Mouse (Mus musculus) intestine, postnatal 0 days (tissue): ENCODE measurements around the gene Fam213a. TPM values are rescaled to one million over a fixed set of nuclear protein-coding genes. Genes with fewer than 3 reads are reported as not detected.

Experiments
- ATAC-seq: fragments of 200-750 bp; cut with Nextera tagmentation; 2 replicates; pipeline ENCODE4 v1.8.0; 2017; ENCODE audit warnings: mild to moderate bottlenecking, moderate TSS enrichment, moderate library complexity
- H3K27ac ChIP-seq: fragments of 300-500 bp; sonication (generic); 2 replicates; pipeline ENCODE4 v1.5.1; 2014; ENCODE audit warnings: mild to moderate bottlenecking, low read depth, low read length, moderate library complexity
- H3K27me3 ChIP-seq: fragments of 300-500 bp; sonication (generic); replicated peaks from 2 replicates; pipeline ENCODE4 v1.6.1; 2014; ENCODE audit warnings: low read length, mixed read lengths; ENCODE audit not compliant: control insufficient read depth, insufficient read depth
- H3K36me3 ChIP-seq: fragments of 300-500 bp; sonication (generic); 2 replicates; pipeline ENCODE4 v1.6.1; 2014; ENCODE audit warnings: mild to moderate bottlenecking, moderate library complexity; ENCODE audit not compliant: control insufficient read depth, insufficient read depth
- H3K4me1 ChIP-seq: fragments of 300-500 bp; sonication (generic); replicated peaks from 2 replicates; pipeline ENCODE4 v1.6.1; 2014; ENCODE audit warnings: antibody characterized with exemption, low read length, mixed read lengths; ENCODE audit not compliant: control insufficient read depth, insufficient read depth
- H3K4me2 ChIP-seq: fragments of 300-500 bp; sonication (generic); replicated peaks from 2 replicates; pipeline ENCODE4 v1.6.1; 2014; ENCODE audit warnings: low read depth, mild to moderate bottlenecking, moderate library complexity
- H3K4me3 ChIP-seq: fragments of 300-500 bp; sonication (generic); 2 replicates; pipeline ENCODE4 v1.5.1; 2014; ENCODE audit warnings: low read depth, low read length
- H3K9ac ChIP-seq: fragments of 300-500 bp; sonication (generic); 2 replicates; pipeline ENCODE4 v1.6.1; 2014; ENCODE audit warnings: mild to moderate bottlenecking, low read depth, low read length
- H3K9me3 ChIP-seq: fragments of 300-500 bp; sonication (generic); 2 replicates; pipeline ENCODE4 v1.6.1; 2016; ENCODE audit warnings: mixed run types; ENCODE audit not compliant: control insufficient read depth
- CTCF ChIP-seq: sonication (generic); IDR thresholded peaks from 2 replicates; pipeline ENCODE4 v1.5.1; 2016; ENCODE audit warnings: low read depth, mild to moderate bottlenecking, control low read depth, antibody characterized with exemption, moderate library complexity
- WGBS: fragments of 180-500 bp; shearing (Covaris S2); extraction: QIAGEN DNeasy Blood & Tissue Kit; methylation state at CpG from one replicate; pipeline ENCODE4 v1.1.7; 2014; 5-methylcytosine and 5-hydroxymethylcytosine counted together
- polyA plus RNA-seq: library from polyadenylated mRNA; unstranded; fragments of >200 nt; fragmentation: Nextera tagmentation; extraction: Ambion mirVana; gene quantifications from 2 replicates; pipeline ENCODE4 v1.2.1, GENCODE M21; 2015

The Fam213a gene
- polyA plus RNA-seq, 1 experiment from 2014 or later = 86.9 TPM

DNA sequence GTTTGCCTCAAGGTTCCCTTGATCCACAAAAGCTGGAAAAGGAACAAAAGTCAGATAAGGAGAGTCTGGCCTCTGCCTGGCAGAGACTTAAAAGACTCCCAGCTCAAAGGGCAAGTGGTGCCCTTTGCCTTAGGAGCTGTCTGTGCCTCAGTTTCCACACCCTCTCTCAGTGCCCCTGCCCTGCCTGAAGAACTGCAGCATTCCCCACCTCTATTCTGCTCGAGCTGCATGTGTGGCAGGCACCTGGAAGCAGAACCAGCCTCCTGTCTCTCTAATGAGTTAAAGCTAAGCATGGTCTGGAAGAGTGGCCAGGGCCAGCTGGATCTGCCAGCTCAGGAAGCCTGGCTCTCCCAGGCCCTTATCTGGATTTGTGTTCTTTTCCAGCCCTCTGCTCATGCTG is 33.9 kb downstream of the Fam213a start:
- no peaks in the 10 kb centered on the region for H3K9me3 ChIP-seq
- no peak for TF ChIP-seq CTCF
- H3K9ac ChIP-seq = no peak overlapping the region
- no peak overlapping the region for H3K4me3 ChIP-seq
- ATAC-seq = no peak
- H3K27ac ChIP-seq = no peak overlapping the region
- H3K27me3 ChIP-seq = no peaks in the 10 kb centered on the region
- H3K36me3 ChIP-seq = no peaks in the 10 kb centered on the region
- no peak overlapping the region for H3K4me2 ChIP-seq
- H3K4me1 ChIP-seq = no peaks in the 10 kb centered on the region
- WGBS = 50% methylated on average over 1 of the region's 1 CpGs

DNA sequence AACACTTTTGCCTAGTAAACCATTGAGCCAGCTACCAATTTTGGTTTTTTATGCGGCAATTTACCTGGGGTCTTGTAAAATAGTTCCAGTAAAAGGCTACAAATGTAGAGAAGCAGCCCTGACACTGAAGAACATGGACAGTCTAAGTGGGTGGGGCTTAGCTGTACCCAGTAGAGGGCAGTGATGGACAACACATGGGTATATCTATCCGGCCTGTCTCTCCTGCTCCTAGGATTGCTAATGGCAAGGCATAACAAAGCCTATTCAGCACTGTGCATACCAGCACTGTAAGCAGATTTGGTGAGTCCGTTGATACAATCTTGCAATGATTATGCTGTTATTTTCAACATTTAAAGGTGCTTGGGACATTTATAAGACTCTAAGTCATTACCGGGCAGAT is 34.6 kb downstream of the Fam213a start:
- WGBS = 43% methylated on average over 4 of the region's 4 CpGs
- H3K9me3 ChIP-seq = no peaks in the 10 kb centered on the region
- peak; percentile 90 for TF ChIP-seq CTCF

GRCm38 (mm10) chr14:40975127-40975721 is 38.4 kb downstream of the Fam213a start:
- H3K4me2 ChIP-seq = no peak overlapping the region
- no peak overlapping the region for H3K27ac ChIP-seq
- no peaks in the 10 kb centered on the region for H3K27me3 ChIP-seq
- TF ChIP-seq CTCF = peak; percentile 92
- no peak overlapping the region for H3K4me3 ChIP-seq
- H3K36me3 ChIP-seq = no peaks in the 10 kb centered on the region
- WGBS = 76% methylated on average over 6 of the region's 6 CpGs
- no peaks in the 10 kb centered on the region for H3K4me1 ChIP-seq
- ATAC-seq = peak; percentile 62
- H3K9ac ChIP-seq = no peak overlapping the region
- no peaks in the 10 kb centered on the region for H3K9me3 ChIP-seq

More for the DNA sequence above, 34.6 kb downstream of the Fam213a start:
- Histone ChIP-seq H3K9ac (no peak overlapping the region), H3K4me1 (no peaks in the 10 kb centered on the region), H3K36me3 (no peaks in the 10 kb centered on the region), H3K4me2 (no peak overlapping the region), H3K27ac (no peak overlapping the region), H3K27me3 (no peaks in the 10 kb centered on the region), H3K4me3 (no peak overlapping the region)
- ATAC-seq = peak; percentile 86

GRCm38 (mm10) chr14:40968051-40968450 is 45.5 kb downstream of the Fam213a start:
- peaks cover 10% of the 10 kb centered on the region for H3K4me1 ChIP-seq
- H3K9ac ChIP-seq = no peak overlapping the region
- no peak overlapping the region; the same call in 1 of the 2 replicates for H3K4me3 ChIP-seq
- no peak overlapping the region for H3K27ac ChIP-seq
- H3K27me3 ChIP-seq = no peaks in the 10 kb centered on the region
- no peaks in the 10 kb centered on the region for H3K36me3 ChIP-seq
- ATAC-seq = no peak
- H3K9me3 ChIP-seq = no peaks in the 10 kb centered on the region
- no peak overlapping the region for H3K4me2 ChIP-seq
- 72% methylated on average over 2 of the region's 2 CpGs for WGBS
- no peak for TF ChIP-seq CTCF

DNA sequence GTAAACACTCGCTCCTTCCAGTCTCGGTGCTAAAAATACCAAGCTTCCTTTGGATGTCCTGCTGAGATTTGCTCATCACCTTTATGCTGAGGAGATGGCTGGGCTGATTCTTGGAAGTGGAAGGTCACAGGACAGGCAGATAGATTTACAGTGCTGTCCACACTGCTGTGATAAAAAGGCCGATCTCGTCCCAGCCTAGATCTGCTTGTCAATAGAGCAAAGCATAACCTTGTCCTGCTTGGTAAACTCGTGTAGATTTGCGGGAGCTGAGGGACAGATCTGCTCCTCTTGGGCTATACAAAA is 46.0 kb downstream of the Fam213a start:
- Histone ChIP-seq H3K27me3 (no peaks in the 10 kb centered on the region), H3K4me1 (peaks cover 15% of the 10 kb centered on the region), H3K4me2 (peak overlapping the region; percentile 87), H3K9me3 (no peaks in the 10 kb centered on the region), H3K36me3 (no peaks in the 10 kb centered on the region), H3K9ac (peak overlapping the region; percentile 41; the same call in 1 of the 2 replicates), H3K27ac (peak overlapping the region; percentile 67; the same call in 1 of the 2 replicates), H3K4me3 (peak overlapping the region; percentile 84)
- no peak for TF ChIP-seq CTCF
- WGBS = 16% methylated on average over 6 of the region's 6 CpGs
- ATAC-seq = no peak

DNA sequence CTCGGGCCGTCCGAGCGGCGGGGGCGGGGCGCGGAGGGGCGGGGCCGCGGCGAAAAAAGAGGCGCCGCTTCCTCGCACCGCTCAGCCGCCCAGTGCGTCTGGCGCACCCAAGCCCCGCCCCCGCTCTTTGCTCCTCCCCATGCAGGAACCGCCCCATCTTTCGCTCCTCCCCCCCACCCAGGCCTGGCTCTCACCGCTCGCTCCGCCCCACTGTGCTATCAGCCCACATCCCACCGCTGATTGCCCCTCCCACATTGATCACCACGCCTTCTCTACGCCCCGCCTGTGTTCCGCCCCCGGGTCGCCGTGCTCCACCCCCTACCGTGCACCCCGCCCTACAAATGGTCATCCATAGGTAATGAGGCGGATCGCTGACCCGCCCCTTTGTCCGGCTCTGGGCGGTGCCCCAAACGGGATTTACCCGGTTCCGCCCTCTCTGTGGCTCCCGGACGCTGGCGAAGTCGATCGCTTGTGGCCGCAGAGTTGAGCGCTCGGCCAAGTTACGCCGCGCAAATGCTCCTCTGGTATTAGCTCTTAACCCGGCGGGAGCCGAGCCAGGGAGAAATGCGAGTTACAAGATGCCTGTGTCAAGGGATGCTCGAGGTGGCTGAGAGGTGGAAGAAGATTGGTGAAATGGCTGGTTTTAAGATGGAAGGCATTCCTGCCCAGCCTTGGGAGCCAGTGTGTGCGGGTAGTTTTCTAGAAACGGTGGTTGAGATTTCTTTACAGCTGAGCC is 46.6 kb downstream of the Fam213a start:
- peak; percentile 93 for ATAC-seq
- Histone ChIP-seq H3K36me3 (no peaks in the 10 kb centered on the region), H3K9ac (peak overlapping the region; percentile 92), H3K4me1 (peaks cover 18% of the 10 kb centered on the region), H3K27me3 (no peaks in the 10 kb centered on the region), H3K4me3 (peak overlapping the region; percentile 84), H3K9me3 (no peaks in the 10 kb centered on the region), H3K4me2 (peak overlapping the region; percentile 87), H3K27ac (peak overlapping the region; percentile 98)
- WGBS = 0% methylated on average over 49 of the region's 62 CpGs
- no peak for TF ChIP-seq CTCF
